Mouse (Mus musculus) heart, postnatal 10 days (tissue): ENCODE results near the gene Fndc1. TPM values are rescaled to one million over a fixed set of nuclear protein-coding genes. Genes with fewer than 3 reads are reported as not detected.
A peak's percentile ranks its signal among the peaks of the same experiment; 100 is the strongest.

ENCODE experiments used
- DNase-seq, 2 experiments: peaks; one replicate each; pipeline ENCODE4 v3.0.0; 2021
- intact Hi-C: fragments of 180-260 bp; cut with DNase I; formaldehyde crosslinking; loops from one replicate; pipeline ENCODE4 v1.15.1; 2025
- total RNA-seq, 2 experiments: library from RNA; stranded (reverse); gene quantifications; 2 replicates each; pipeline ENCODE4 v1.2.3; 2021

The Fndc1 gene
- total RNA-seq: 100 to 1,000 TPM in 1 of 2 experiments, 10 to 100 TPM in 1; 99.0 to 108 TPM

DNA sequence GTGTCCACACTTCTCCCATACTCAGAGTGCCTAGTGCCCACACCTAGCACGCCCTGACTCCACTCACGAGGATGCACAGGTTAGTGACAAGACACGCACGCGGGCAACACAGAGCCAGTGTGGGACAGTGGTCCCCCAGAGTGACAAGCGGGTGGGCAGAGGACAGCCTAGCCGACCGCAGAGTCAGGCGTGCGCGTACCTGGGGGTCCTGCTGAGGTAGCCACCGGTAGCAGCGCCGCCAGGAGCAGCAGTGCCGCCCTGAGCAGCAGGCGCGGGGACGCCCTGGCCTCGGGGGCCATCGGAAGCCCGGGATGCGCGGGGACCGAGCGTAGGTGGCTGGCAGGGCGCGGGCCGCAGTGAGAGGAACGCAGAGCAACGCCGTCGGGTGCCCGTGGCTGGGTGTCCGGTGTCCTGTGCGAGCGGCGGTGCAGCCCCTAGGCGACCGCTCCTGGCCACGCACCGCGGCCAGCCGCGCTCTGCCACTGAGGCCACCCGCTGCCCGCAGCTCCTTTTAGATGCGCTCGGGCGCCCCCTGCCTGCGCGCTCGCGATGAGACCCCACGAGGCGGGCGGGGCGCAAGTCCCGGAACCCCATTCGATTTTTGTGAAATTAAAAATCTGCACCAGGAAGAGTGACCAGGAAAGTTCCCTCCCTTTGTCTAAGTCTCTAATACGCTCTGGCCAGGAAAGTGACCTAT is at the start of gene Fndc1:
Fndc1 (minus strand) TSS at position 484 of the 697 bp plus-strand sequence.
- intact Hi-C loops: no loop called here
- DNase-seq: peak; percentile 80

DNA sequence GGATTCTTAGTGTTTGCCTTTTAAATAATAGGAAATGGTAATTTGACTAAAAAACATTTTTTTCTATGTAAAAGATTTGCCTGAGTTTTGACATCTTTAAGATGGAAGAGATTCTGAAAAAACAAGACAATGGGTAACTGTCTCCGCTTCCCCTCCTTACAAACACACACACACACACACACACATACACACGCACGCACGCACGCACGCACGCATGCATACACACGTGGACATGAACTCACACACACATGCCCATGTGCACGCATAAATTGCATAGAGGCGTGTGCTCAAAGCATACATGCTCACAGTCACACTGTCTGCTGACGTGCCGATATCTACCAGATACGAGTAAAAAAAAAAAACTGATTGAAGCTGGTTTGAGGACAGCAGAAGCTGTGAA is 49.4 kb upstream of the Fndc1 start:
- intact Hi-C loops: no loop called here
- no peak for DNase-seq

DNA sequence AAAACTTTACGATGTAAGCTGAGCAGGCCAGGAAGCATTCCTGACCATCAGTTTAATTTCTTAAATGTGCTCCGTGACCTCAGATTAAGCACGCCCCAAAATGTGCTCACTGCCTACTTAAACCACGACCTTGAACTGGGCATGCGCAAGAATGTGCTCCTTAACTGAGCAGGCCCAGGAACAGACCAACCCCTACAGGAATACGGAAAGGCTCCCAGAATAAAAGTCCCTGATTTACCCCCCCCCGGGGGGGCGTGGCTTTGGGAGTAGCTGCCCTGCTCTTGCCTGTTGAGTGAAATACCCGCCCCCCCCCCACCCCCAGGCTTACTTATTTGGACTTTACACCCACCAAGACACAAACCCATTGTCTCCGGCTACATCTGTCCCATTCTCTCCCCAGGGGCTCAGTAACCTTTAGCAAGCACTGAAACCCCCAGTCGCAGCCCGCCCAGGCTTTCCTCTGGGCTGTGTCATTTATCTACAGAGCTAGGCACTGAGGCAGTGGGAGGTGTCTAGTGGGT is 48.9 kb upstream of the Fndc1 start:
- intact Hi-C loops: no loop called here
- peak in 1 of 2 experiments; percentile 22 for DNase-seq

DNA sequence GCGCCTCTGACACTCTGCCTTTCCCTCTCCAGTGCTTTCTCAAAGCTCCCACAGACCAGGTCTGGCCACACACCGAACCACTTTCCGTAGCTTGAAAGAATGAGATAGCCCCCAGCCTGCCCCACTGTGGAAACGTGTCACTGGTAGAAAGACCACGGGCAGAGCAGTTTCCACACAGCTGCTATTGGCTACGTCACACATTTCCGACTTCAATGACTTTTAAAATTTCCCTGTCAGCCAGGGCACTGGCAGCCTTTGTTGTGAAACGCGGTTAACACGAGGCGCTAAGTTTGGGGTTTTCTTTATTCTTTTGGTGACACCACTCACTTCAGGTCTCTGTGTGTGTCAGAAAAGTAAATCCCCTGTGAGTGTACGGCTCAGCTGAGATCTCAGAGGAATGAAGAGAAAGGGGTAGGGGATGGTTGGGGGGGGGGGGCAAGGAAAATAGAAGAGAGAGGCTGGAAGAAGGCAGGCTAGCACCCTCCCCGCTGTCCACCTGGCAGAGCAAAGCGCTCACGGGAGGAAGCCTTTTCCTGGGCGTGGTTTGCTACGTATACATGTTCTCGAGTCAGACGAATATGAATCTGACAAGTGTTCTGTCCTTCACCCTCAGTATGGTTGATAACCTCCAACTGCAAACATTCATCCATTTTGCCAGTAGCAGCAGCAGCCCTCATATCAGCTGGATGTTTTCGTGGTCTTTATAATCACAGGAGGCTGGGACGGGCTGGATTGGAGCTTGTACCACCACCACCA is 47.9 kb upstream of the Fndc1 start:
- intact Hi-C loops: no loop called here
- no peak for DNase-seq

DNA sequence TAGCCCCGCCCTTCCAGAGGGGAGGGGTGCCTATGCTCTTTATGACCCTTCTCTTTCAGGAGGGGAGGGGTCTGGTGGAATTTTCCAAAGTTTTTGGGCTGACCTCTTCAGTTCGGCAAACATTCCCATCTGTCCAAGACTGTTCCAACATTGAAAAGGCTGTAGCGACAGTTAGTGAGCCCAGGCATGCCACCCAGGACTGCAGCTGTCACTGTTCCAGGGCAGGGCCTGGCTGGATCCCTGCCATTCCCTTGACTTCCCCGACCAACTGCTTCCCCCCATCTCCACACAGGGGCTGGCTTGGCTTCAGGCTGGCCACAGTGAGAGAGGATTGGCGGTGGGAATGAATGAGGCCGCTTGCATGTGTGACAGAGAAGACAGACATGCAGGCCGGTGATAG is 46.3 kb upstream of the Fndc1 start:
- intact Hi-C loops: no loop called here
- DNase-seq: no peak

DNA sequence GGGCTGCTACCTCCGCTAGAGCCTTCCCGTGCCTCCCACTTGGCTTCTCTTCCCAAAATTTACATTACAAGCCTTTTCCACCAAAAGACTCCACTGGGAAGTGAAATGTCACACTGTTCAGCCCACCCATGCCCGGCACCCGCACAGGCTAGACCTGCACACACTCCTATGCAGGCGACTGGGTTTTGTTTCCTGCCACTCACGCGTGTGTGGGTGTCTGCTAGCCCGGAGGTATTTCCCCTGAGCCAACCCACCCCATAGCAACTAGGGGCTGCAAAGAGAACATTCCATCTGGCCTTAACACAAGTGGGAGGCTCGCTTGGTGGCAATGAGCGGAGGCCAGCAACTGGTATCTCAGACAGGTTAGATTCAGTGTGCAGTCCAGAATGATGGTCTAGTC is 44.7 kb upstream of the Fndc1 start:
- no peak for DNase-seq
- intact Hi-C loops: no loop called here

DNA sequence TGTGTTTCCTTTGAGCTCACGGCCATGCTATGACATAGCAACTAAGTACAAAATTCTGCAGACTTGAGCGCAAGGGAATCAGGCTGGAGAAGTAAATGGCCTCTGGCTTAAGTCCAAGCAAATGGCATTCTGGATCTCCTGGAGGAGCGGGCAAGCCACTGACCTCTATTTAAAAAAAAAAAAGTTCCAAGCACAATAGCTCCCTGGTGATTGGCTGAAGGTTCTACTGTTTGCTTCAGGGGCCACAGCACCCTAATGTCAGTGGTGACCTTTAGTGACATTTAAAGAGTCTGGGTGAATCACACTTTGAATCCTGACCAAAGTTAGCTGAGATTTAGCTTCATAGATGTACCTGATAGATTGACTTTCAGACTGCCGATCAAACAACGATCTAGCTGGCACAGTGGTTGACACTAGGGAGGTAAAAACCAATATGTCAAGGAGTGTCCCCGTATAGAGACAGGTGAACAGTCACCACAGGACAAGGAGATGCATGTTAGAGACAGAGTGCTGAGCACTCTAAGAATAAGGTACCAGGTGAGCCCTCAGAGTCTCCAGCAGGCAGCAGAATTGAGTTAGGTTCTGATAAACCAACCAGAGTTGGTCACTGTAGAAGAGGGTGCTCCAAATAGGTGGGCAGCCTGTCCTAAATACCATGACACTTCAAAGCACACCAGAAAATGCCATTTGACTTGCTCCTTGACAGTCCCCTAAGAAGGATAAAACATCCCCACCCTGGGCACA is 43.9 kb upstream of the Fndc1 start:
- no peak for DNase-seq
- intact Hi-C loops: no loop called here

DNA sequence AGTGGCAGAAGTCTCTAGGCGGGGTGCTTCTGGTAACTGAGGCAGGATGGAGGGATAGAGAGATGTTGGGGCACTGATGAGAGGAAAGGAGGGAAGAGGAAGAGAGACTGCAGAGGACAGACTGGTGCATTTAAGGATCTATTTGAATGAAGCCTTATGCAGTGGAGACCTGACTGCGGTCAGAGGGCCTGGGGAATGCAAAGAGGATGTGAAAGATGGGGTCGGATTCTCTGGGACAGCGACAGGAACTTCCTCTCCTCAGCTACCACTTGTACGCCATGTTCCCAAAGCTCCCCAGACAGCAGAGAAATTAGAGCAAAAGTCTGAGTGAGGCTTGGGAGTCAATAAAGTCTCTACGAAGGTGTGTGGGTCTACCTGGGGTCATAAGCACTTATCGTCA is 42.0 kb upstream of the Fndc1 start:
- DNase-seq: no peak
- intact Hi-C loops: loop anchor here (5.0 kb wide), 1 partner anchor 58 kb away; the partner anchor contains the start of gene Tagap

DNA sequence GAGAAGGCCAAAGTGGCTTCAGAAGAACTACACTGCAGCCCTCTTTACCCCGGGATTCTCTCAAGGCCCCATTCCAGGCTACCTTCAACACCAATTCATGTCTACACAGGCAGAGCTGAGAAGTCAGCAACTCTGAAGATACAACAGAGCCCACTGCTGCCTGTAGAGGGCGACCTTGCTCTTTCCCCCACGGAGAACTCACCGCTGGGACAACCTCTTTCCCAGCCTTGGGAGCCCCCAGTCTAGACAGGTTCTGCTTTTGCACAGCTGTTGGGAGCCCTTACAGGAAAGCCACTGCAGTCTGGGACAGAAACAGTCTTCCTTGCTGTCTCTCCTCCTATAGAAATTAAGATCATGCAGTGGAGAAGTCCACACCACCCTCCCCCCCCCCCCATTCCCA is 41.5 kb upstream of the Fndc1 start:
- intact Hi-C loops: loop anchor here (5.0 kb wide), 1 partner anchor 59 kb away; the partner anchor contains the start of gene Tagap
- DNase-seq: peak; percentile 74 to 81

DNA sequence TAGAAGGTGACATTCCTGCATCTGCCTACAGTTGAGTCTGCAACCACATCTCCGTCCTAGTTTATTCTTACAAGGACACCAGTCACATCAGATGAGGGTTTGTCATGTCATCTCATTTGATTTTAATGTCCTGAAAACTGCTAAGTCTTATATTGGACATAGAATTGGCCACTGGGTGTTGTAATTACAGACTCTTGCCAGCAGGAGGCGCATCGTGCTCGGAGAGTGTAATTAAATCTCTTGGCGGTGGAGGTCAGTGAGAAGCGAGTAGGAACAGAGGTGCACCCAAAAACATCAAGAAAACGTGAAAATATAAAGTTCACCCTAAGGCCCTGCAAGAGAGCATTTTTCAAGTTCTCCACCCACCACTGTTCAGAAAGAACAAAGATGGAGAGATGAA is 37.6 kb upstream of the Fndc1 start:
- DNase-seq: peak; percentile 35 to 54
- intact Hi-C loops: loop anchor here (5.0 kb wide), 1 partner anchor 63 kb away; the partner anchor contains the start of gene Tagap

DNA sequence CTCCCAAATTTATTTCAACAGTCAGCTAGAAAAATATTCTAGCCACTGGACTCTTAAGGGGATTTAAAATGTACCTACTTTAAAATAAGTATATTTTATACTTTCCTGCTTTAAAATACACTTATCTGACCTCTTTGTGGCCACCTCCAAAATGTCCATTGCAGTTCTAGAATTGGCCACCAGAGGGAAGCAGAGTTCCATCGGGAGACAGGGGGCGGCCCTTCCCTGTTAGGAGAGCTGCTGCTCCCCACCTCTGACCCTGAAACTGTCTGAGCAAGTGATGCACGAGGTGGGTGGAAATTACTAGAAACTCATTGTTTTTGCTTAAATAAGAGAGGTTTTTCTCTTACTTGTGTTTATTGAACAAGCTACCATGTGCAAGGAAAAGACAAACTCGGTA is 36.6 kb upstream of the Fndc1 start:
- intact Hi-C loops: no loop called here
- DNase-seq: peak; percentile 71 to 89

DNA sequence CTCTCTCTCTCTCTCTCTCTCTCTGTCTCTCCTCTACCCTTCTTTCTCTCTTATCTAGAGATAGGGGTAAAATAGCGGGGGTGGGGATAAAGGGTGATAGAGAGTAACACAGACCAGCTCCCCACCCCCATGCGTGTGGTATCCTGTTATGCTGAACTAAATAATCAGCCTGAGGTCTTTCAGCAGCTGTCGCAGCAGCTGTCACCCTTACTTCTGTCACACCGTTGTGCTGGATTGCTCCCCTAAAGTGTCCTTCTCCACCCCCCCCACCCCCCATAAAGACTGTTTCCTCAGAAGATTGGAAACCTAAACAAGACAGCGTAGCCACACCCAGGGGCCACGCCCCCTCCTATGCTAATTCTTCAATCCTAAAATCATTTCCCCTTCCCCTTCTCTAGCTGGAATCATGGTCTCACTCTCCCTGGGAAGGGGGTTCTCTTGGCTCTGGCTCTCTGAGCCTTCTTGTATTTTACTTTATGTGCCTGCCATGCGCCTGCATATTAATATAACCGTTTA is 33.8 kb upstream of the Fndc1 start:
- DNase-seq: no peak
- intact Hi-C loops: no loop called here

DNA sequence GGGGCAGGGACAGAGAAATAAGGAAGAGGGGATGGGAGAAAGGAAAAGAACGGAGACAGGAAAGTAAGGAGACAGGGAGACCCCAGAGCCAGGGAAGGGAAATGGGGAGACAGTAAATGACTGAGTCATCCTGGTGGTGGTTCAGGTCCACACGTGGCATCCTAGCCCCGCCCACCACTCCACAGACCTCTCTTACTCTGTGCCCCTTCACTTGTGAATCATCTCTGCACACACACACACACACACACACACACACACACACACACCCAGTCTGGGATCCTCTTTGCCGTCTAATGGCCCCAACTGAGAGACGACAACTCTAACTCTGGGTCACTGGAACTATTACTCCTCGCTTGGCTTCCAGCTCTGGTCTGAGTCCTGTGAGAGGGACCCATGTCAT is 30.6 kb upstream of the Fndc1 start:
- DNase-seq: no peak
- intact Hi-C loops: no loop called here

DNA sequence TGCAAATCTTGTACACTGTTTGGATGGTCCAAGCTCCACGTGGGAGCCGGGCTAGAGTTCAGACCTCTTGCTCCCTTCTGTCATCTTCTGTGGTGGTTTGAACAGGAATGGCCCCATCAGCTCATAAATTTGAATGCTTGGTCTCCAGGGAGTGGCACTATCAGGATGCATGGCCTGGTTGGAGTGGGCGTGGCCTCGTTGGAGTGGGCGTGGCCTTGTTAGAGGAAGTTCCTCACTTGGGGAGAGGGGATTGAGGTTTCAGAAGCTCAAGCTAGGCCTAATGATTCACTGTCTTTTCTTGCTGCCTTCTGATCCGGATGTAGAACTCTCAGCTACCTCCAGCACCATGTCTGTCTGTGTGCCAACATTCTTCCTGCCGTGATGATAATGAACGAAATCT is 28.7 kb upstream of the Fndc1 start:
- intact Hi-C loops: no loop called here
- DNase-seq: no peak

DNA sequence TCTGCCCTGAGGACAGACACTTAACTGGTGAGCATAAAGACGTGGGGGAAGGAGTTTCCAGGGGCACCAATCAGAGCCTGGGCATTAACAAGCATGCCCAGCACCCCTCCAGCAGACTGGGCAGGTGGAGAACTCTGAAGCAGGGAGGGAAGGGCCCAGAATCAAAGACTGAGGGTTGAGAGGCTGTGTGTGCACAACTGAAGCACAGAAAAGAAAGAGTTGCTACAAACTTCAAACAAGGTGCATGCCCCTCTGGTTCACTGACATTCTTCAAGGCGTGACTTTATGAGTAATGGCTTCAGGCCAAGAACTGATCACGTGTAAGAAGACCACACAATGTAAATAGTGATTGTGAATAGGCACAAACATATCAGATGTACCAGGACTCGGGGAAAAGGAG is 24.9 kb upstream of the Fndc1 start:
- no peak for DNase-seq
- intact Hi-C loops: no loop called here

DNA sequence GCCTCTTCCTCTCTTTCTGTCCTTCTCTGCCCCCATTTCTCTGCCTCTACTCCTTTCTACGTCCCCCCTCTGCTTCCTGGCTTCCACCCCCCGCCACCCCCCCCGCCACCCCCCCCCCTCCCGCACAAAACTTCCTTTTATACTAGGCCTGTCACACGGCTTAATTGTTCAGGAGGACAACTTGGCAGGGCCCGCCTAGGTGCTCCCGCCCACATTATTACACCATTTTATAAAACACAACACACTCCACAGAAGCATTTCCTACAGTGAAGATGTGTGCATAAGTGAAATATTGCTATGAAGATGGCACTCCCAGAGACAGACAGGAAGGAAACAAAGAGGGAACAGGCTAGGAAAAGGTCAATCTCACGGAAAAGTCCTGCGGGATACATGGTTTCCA is 24.4 kb upstream of the Fndc1 start:
- intact Hi-C loops: no loop called here
- no peak for DNase-seq

DNA sequence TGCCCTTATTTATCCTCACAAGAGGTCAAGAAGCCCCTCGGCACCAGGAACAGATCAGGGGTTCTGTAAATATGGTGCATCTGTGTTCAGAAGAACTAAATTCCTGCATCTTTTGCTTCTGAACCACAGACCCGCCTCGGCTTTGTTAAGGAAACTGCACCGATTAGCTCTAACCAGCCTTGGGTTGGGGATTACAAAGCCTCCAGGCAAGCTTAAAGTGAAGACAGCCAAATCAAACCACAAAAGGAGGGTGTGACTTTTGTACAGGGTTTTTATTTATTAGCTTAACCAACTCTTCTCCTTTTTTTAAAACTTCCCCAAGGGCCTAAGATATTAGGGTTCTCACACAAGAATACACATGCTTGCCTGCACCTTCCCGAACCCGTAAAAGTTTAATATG is 23.1 kb upstream of the Fndc1 start:
- intact Hi-C loops: no loop called here
- no peak for DNase-seq

DNA sequence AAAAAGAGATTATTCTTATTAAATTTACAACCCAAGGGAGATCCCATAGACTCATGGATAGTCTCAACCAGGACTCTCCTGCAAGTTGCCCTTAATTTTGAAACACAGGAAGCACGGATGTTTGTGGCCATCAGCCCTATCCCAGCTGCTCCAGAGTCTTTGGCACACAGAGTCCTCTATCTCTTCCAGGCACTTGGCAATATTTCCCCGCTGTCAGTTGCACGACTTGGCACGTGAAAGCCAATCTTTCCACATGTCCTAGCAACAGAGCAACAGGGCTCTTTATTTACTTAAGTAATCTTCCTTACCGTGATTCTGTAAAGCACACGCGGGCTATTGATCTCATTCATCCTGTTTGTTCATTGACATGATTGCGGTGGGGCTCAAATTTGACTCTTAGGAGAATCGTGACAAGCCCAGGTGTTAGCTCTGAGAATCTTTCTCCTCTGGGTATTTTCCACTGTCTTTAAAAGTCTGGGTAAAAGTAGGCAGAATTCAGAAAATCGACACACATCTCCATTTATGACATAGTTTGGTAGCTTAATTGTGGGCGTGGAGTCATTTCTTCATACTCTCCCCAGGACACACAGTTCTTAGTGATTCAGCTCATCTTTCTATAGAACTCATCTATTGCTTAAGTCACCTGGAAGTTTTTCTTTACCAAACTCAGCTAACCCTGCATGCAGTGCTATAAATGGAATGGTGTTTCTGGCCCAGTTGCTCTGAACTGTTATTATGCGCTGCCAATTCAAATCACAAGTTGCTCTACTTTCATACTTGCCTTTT is 13.6 kb upstream of the Fndc1 start:
- DNase-seq: peak; percentile 85
- intact Hi-C loops: no loop called here

DNA sequence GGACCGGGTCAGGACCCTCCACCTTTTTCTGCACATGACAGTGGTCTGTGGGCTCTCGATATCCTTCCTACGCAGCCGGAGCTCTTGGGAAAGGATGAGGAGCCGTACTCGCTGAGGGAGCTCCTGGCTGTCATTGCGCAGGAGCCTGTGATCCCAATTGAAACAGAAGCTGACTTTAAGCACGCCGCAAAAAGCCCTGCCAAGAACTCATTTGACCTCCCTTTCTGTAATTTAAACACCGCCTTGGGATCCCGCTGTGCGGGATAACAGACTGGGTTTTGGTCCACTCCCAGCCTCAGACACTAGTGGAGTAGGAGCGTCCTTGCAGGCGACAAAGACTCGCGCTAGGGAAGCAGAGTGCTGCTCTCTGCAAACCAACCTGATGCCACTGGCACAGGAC is 484 bp upstream of the Fndc1 start:
- DNase-seq: peak; percentile 40 to 52
- intact Hi-C loops: no loop called here

DNA sequence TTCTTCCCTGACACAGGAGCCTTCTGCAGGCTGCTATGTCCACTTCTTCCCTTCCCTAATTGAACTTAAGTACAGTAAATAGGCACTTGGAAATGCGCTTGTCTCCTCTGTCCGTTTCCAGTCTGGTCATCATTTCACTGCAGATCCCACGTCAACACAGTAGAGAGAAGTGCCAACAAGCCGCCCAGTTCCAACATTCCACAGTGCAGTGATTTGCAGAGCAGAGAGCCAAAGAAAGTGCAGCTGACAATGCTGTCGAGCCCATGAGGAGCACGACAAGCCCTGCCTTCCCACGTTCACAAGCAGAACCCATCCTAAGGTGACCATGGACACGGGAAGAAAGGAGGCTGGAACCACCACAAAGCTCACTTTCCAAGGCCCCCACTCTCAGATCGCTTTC is 1.7 kb downstream of the Fndc1 start:
- peak; percentile 79 for DNase-seq
- intact Hi-C loops: no loop called here
